Mouse (Mus musculus) cerebellum, adult (tissue): ENCODE results near the gene Rad51b.

ENCODE experiments used
- ATAC-seq: cut with Nextera tagmentation; 2 replicates; pipeline ENCODE4 v1.9.2; 2017; ENCODE audit warnings: mild to moderate bottlenecking, moderate library complexity, mixed read lengths; ENCODE audit not compliant: insufficient number of reproducible peaks, low FRiP score, low TSS enrichment

The Rad51b gene

DNA sequence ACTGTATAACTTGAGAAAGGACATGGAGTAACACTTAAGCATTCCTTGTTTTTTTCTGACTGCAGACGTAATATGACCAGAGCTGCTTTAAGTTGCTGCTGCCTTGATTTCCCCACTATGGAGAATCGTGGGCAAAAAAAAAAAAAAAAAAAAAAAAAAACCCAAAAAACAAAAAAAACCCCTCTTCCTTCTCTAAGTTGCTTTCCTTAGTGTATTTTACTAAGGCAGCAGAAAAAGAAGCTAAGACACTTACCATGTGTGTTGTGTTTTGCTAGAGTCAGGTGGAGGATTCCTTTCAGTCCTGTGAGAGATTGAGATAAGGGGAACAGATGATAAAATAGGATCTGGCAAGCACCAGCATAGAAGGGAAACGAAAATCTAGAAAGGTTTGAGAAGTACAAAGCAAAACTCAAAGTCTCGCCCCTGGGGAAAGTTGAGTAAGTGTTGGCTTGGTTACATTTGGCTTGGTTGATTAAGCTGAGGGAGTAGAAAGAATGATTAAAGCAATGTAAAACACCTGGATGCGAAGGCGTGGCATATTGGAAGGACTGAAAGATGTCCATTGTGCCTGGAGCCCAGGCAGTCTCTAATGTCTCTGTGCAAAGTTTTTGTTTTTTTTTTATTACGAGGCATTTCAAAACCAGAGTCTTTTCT is 72.6 kb downstream of the Rad51b start:
- ATAC-seq, result no peak

GRCm38 (mm10) chr12:79372697-79373096 is 75.6 kb downstream of the Rad51b start:
- no peak for ATAC-seq

DNA sequence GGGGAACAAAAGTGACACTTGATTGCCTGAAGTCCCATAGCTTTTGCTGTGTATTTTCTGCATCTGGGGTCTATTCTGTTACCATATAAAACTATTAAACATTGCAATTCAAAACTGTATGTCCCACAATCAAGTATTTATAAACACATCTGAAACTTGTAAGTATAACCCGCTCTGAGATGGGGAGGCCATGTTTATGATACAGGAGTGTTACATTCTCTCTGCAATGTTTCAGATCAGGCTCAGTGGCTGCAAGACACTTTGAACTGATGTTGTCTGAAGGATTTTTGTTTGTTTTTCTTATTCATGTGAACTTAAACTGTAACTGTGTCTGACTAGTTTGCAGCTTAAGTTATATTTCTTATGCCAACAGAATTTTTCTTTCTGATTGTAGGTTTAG is 80.3 kb downstream of the Rad51b start:
- ATAC-seq, result no peak

DNA sequence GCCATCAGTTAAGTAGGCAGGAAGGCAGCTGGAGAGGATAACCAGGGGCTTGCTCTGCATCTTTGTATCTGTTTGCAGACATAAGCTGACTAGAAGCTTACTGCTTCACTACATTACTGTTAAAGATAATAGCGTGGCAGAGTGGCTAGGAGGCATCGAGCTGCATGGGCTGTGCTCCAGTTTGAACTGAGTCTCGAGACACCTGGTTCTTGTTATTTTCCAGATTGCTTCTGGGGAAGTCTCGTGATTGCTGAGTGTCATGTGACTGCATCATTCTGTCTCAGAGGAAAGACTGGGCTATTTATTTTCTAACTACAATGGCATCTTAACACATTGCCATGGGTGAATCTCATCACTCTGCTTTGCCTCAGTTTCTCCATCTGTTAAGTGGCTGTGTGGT is 80.8 kb downstream of the Rad51b start:
- no peak for ATAC-seq

DNA sequence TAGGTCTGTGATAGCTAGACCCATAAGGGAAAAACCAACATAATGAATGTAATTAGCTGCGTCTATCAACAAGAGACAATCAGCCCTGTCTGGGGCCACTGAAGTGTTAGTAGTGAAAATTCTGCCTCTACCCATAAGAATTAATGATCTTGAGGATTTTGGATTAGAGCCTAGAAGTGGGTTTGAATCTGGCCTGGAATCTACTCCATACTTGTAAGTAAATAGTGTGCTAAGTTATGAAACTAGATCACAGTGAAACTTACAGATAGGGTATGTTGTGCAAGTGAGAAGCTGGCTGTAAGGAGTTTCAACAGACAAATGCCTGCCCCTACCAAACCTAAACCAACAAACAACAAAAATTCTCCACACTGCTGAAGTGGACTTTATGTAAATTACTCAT is 83.1 kb downstream of the Rad51b start:
- ATAC-seq, result no peak

DNA sequence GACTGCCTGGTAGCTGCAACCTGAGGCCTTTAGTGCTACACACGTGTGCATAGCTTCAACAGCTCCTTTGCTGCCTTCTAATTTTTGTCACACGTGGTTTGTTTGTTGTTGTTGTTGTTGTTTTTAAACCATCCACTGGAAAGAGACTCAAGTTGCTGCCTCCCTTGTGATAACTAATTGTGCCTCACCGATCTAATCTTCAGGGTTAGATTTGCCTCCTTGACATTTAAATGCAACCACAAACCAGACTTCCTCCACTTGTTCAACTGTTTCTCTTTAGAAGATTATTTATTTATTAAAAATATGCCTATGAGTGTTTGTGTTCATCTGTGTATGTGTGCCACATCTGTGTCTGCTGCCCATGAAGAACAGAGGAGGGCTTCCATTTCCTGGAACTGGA is 84.4 kb downstream of the Rad51b start:
- ATAC-seq, result no peak

- ATAC-seq, result no peak
Observed at GRCm38 (mm10) chr12:79382416-79382815, 85.3 kb downstream of the Rad51b start.

GRCm38 (mm10) chr12:79383583-79383982 is 86.5 kb downstream of the Rad51b start:
- ATAC-seq, result no peak

GRCm38 (mm10) chr12:79384787-79385186 is 87.7 kb downstream of the Rad51b start:
- ATAC-seq, result no peak

DNA sequence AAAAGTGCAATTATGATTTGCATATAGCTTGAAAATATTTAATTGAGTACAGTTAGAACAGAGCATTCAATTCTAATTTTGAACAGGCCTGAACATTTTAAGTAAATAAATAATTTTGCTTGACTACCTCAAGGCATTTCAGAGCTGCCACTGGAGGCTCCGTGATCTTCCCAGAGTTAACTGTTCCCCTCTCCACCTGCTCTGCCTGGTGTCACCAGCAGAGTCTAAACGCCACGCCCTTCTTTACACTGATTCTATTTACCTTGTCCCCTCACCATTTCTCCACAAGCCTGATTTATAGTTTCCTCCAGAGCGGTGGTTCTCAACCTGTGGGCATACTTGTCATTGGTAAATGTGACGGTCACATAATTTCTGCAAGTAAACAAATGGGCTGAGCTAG is 88.1 kb downstream of the Rad51b start:
- ATAC-seq, result no peak

DNA sequence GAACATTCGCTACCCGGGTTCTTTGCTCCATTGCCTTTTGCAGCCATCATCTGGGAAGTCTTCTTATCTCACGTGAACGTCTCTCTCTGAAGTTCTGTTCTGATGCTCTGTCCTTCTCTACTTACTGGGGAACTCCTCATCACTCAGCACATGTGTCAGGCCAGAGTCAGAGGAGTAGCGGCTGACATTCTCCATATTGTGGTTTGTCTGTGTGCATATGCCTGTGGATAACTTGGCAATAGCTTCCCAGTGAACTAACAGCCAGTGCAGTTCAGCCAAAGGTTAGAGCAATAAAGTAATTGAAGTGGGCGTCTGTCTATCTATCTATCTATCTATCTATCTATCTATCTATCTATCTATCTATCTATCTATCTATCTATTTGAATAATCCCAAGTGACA is 90.8 kb downstream of the Rad51b start:
- ATAC-seq, result no peak

DNA sequence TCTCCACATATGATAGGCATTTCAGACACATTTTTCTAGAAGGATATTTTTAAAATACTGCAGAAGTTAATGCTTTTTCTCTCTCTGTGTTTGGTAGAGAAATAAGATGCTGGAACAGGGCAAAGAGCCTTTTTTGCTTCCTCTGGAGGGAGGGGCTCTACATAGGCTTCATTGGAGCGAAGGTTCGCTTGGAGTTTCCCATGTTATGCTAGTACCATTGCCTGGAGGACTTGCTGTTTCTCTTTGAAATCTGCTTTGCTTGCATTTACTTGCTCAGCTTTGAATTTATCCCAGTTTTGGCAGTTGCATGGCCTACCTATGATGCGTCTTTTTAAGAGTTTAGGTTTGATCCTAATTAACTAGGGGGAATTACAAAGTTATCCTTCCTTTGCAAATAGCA is 92.2 kb downstream of the Rad51b start:
- ATAC-seq, result no peak

DNA sequence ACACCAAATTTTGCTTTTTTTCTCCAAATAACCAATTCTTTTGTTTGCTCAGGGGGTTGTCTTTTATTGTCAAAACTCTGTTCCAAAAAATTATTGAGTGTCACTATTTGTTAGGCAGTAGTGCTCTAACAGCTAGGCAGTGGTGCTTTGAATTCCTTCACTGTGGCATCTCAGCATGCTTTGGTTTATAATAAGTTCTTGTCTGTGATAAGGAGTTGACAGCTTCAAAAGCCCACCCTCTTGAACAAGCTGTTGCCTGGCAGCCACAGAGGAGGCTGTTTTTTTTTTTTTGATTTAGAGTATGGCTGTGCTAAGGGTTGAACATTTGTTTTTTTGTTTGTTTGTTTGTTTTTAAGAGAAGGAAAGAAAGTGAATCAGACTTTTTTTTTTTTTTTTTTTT is 92.9 kb downstream of the Rad51b start:
- ATAC-seq, result no peak

GRCm38 (mm10) chr12:79393636-79394035 is 96.6 kb downstream of the Rad51b start:
- no peak for ATAC-seq

GRCm38 (mm10) chr12:79403992-79404391 is 106.9 kb downstream of the Rad51b start:
- no peak for ATAC-seq

DNA sequence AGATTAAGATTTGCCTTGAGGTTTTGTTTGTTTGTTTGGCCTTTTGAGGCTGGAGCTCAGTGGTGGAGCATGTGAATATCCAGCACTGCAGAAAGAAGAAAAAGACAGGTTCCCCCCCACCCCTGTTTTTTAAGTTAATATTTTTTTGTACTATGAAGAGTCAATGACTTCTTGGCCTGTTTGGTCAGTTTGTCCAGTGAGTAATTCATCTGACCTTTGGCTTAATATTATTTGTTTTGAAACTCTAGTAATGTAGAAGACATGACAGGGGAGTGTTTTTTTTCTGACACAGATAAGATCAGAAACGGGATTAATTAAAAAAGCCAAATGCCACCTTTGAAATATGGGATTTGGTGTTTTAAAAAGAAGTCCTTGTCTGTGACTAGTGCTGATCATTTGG is 107.4 kb downstream of the Rad51b start:
- no peak for ATAC-seq

- ATAC-seq, result no peak
Observed at GRCm38 (mm10) chr12:79408677-79409076, 111.6 kb downstream of the Rad51b start.

- no peak for ATAC-seq
Observed at GRCm38 (mm10) chr12:79409126-79409860, 112.2 kb downstream of the Rad51b start.

- ATAC-seq, result no peak
Observed at GRCm38 (mm10) chr12:79412894-79413507, 115.9 kb downstream of the Rad51b start.

DNA sequence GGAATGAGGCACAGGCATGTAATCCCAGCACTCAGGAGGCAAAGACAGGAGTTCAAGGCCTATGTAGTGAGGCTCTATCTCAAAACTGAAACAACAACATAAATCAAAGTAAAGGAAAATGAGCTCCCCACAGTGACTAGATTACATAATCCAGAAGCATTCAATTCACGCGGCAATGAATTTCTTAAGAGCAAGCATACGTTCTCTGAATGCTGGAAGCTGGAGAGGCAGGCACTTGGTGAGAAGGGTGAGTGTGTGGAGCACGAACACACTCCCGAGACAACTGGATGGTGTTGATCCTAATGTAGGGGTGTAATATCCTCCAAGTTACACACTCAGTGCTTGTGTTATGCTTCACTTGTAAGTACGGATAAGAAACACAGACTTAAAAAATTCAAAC is 120.3 kb downstream of the Rad51b start:
- no peak for ATAC-seq

- no peak for ATAC-seq
Observed at GRCm38 (mm10) chr12:79420605-79421004, 123.5 kb downstream of the Rad51b start.
